Mouse (Mus musculus) lung, embryonic 16.5 days (tissue): ENCODE results near the gene B4galt1. TPM values are rescaled to one million over a fixed set of nuclear protein-coding genes. Genes with fewer than 3 reads are reported as not detected.

ENCODE experiments used
- ATAC-seq: fragments of 200-750 bp; cut with Nextera tagmentation; 2 replicates; pipeline ENCODE4 v1.8.0; 2017; ENCODE audit warnings: low read depth, mild to moderate bottlenecking, moderate library complexity
- H3K27ac ChIP-seq: fragments of 300-500 bp; sonication (generic); 2 replicates; pipeline ENCODE4 v1.5.1; 2014; ENCODE audit warnings: mild to moderate bottlenecking, control low read depth, low read length
- H3K27me3 ChIP-seq: fragments of 300-500 bp; sonication (generic); 2 replicates; pipeline ENCODE4 v1.6.1; 2014; ENCODE audit warnings: low read depth, low read length, mixed read lengths; ENCODE audit not compliant: control insufficient read depth, insufficient read depth
- H3K36me3 ChIP-seq: fragments of 300-500 bp; sonication (generic); 2 replicates; pipeline ENCODE4 v1.6.1; 2014; ENCODE audit warnings: low read length; ENCODE audit not compliant: control insufficient read depth, insufficient read depth
- H3K4me1 ChIP-seq: fragments of 300-500 bp; sonication (generic); replicated peaks from 2 replicates; pipeline ENCODE4 v1.6.1; 2014; ENCODE audit warnings: low read length, mixed read lengths; ENCODE audit not compliant: control insufficient read depth, insufficient read depth
- H3K4me2 ChIP-seq: fragments of 300-500 bp; sonication (generic); 2 replicates; pipeline ENCODE4 v1.6.1; 2014; ENCODE audit warnings: low read depth, low read length, control low read depth
- H3K4me3 ChIP-seq: fragments of 300-500 bp; sonication (generic); 2 replicates; pipeline ENCODE4 v1.5.1; 2014; ENCODE audit warnings: mild to moderate bottlenecking, low read length, control low read depth
- H3K9ac ChIP-seq: fragments of 300-500 bp; sonication (generic); 2 replicates; pipeline ENCODE4 v1.6.1; 2014; ENCODE audit warnings: low read length, control low read depth
- H3K9me3 ChIP-seq: fragments of 300-500 bp; sonication (generic); 2 replicates; pipeline ENCODE4 v1.6.1; 2016; ENCODE audit warnings: low read length; ENCODE audit not compliant: control insufficient read depth
- WGBS: fragments of 180-500 bp; shearing (Covaris S2); extraction: QIAGEN DNeasy Blood & Tissue Kit; methylation state at CpG from one replicate; pipeline ENCODE4 v1.1.7; 2014; 5-methylcytosine and 5-hydroxymethylcytosine counted together
- polyA plus RNA-seq: library from polyadenylated mRNA; unstranded; fragments of >200 nt; fragmentation: Nextera tagmentation; extraction: Ambion mirVana; gene quantifications from 2 replicates; pipeline ENCODE4 v1.2.1, GENCODE M21; 2015

B4galt1 gene
- polyA plus RNA-seq, 1 experiment from 2014 or later = 79.0 TPM

- Histone ChIP-seq H3K36me3 (0 out of 2 replicates have a peak, but pooled peaks cover 4% of the 10 kb centered on the region), H3K27me3 (no peaks in the 10 kb centered on the region), H3K9me3 (no peaks in the 10 kb centered on the region), H3K4me3 (no peak overlapping the region), H3K9ac (no peak overlapping the region), H3K4me2 (no peak overlapping the region), H3K4me1 (peaks cover 11% of the 10 kb centered on the region; the same call in 1 of the 2 replicates), H3K27ac (peak overlapping the region; percentile 80)
- 62% methylated on average over 9 of the region's 9 CpGs for WGBS
- peak; percentile 77 for ATAC-seq
Observed at GRCm38 (mm10) chr4:40827926-40828325, 25.9 kb downstream of the B4galt1 start.

GRCm38 (mm10) chr4:40826810-40827209, 27.0 kb downstream of the B4galt1 start:
- no peak overlapping the region for H3K27ac ChIP-seq

GRCm38 (mm10) chr4:40825981-40826380, 27.8 kb downstream of the B4galt1 start:
- Histone ChIP-seq H3K4me2 (no peak overlapping the region), H3K9ac (no peak overlapping the region), H3K4me3 (no peak overlapping the region), H3K9me3 (no peaks in the 10 kb centered on the region), H3K36me3 (0 out of 2 replicates have a peak, but pooled peaks cover 4% of the 10 kb centered on the region), H3K4me1 (peaks cover 11% of the 10 kb centered on the region; the same call in 1 of the 2 replicates), H3K27me3 (no peaks in the 10 kb centered on the region), H3K27ac (no peak overlapping the region)
- WGBS = 87% methylated on average over 2 of the region's 2 CpGs
- ATAC-seq = no peak

More at GRCm38 (mm10) chr4:40826810-40827209, 27.0 kb downstream of the B4galt1 start:
- ATAC-seq = no peak
- no peak overlapping the region for H3K9ac ChIP-seq
- H3K4me1 ChIP-seq = peaks cover 11% of the 10 kb centered on the region; the same call in 1 of the 2 replicates
- no peaks in the 10 kb centered on the region for H3K27me3 ChIP-seq
- H3K9me3 ChIP-seq = no peaks in the 10 kb centered on the region
- 0 out of 2 replicates have a peak, but pooled peaks cover 4% of the 10 kb centered on the region for H3K36me3 ChIP-seq
- H3K4me3 ChIP-seq = no peak overlapping the region
- no peak overlapping the region for H3K4me2 ChIP-seq
- 79% methylated on average over 2 of the region's 2 CpGs for WGBS

- no peak for ATAC-seq
Observed at GRCm38 (mm10) chr4:40825146-40825545, 28.7 kb downstream of the B4galt1 start.

GRCm38 (mm10) chr4:40824505-40824904, 29.3 kb downstream of the B4galt1 start:
- ATAC-seq = no peak
- H3K4me1 ChIP-seq = peaks cover 11% of the 10 kb centered on the region; the same call in 1 of the 2 replicates
- no peak overlapping the region for H3K27ac ChIP-seq
- H3K9ac ChIP-seq = no peak overlapping the region
- no peaks in the 10 kb centered on the region for H3K27me3 ChIP-seq
- no peaks in the 10 kb centered on the region for H3K9me3 ChIP-seq
- no peak overlapping the region for H3K4me2 ChIP-seq
- H3K4me3 ChIP-seq = no peak overlapping the region
- H3K36me3 ChIP-seq = peaks cover 4% of the 10 kb centered on the region; the same call in 1 of the 2 replicates
- 82% methylated on average over 7 of the region's 7 CpGs for WGBS

More at GRCm38 (mm10) chr4:40825146-40825545, 28.7 kb downstream of the B4galt1 start:
- Histone ChIP-seq H3K4me3 (no peak overlapping the region), H3K27me3 (no peaks in the 10 kb centered on the region), H3K9ac (no peak overlapping the region), H3K36me3 (peaks cover 4% of the 10 kb centered on the region; the same call in 1 of the 2 replicates), H3K4me1 (peaks cover 11% of the 10 kb centered on the region; the same call in 1 of the 2 replicates), H3K9me3 (no peaks in the 10 kb centered on the region), H3K27ac (no peak overlapping the region), H3K4me2 (no peak overlapping the region)
- WGBS = 59% methylated on average over 5 of the region's 5 CpGs

- no peak for ATAC-seq
- H3K4me2 ChIP-seq = no peak overlapping the region
- H3K27me3 ChIP-seq = no peaks in the 10 kb centered on the region
- H3K36me3 ChIP-seq = peaks cover 4% of the 10 kb centered on the region; the same call in 1 of the 2 replicates
- no peak overlapping the region for H3K9ac ChIP-seq
- 77% methylated on average over 8 of the region's 8 CpGs for WGBS
- peaks cover 13% of the 10 kb centered on the region; the same call in 1 of the 2 replicates for H3K4me1 ChIP-seq
- H3K27ac ChIP-seq = no peak overlapping the region
- no peaks in the 10 kb centered on the region for H3K9me3 ChIP-seq
- H3K4me3 ChIP-seq = no peak overlapping the region
Observed at GRCm38 (mm10) chr4:40823664-40824063, 30.1 kb downstream of the B4galt1 start.

GRCm38 (mm10) chr4:40823151-40823550, 30.7 kb downstream of the B4galt1 start:
- no peak overlapping the region for H3K27ac ChIP-seq
- peaks cover 17% of the 10 kb centered on the region; the same call in 1 of the 2 replicates for H3K4me1 ChIP-seq
- no peaks in the 10 kb centered on the region for H3K9me3 ChIP-seq
- peaks cover 4% of the 10 kb centered on the region; the same call in 1 of the 2 replicates for H3K36me3 ChIP-seq
- no peak overlapping the region for H3K9ac ChIP-seq
- WGBS = 59% methylated on average over 14 of the region's 14 CpGs
- no peak overlapping the region for H3K4me2 ChIP-seq
- H3K4me3 ChIP-seq = no peak overlapping the region
- no peak for ATAC-seq
- no peaks in the 10 kb centered on the region for H3K27me3 ChIP-seq

GRCm38 (mm10) chr4:40821303-40822023, 32.3 kb downstream of the B4galt1 start:
- Histone ChIP-seq H3K9ac (no peak overlapping the region), H3K4me2 (no peak overlapping the region), H3K4me3 (no peak overlapping the region), H3K9me3 (no peaks in the 10 kb centered on the region), H3K27me3 (no peaks in the 10 kb centered on the region), H3K36me3 (no peaks in the 10 kb centered on the region; the same call in 1 of the 2 replicates), H3K27ac (no peak overlapping the region), H3K4me1 (peaks cover 16% of the 10 kb centered on the region; the same call in 1 of the 2 replicates)
- 62% methylated on average over 8 of the region's 8 CpGs for WGBS
- no peak for ATAC-seq

- Histone ChIP-seq H3K27ac (no peak overlapping the region), H3K4me1 (peaks cover 20% of the 10 kb centered on the region; the same call in 1 of the 2 replicates), H3K9me3 (no peaks in the 10 kb centered on the region), H3K27me3 (no peaks in the 10 kb centered on the region), H3K4me2 (no peak overlapping the region), H3K4me3 (no peak overlapping the region), H3K9ac (no peak overlapping the region), H3K36me3 (no peaks in the 10 kb centered on the region; the same call in 1 of the 2 replicates)
- no peak for ATAC-seq
- 82% methylated on average over 1 of the region's 1 CpGs for WGBS
Observed at GRCm38 (mm10) chr4:40820903-40821302, 32.9 kb downstream of the B4galt1 start.
